Mouse (Mus musculus) lung, postnatal 10 days (tissue): ENCODE measurements around the gene Efcab11.
"Not testable (repeated sequence)": the region's sequence is repeated elsewhere in the genome, so short reads cannot be mapped to it uniquely, and the experiment has no call there.

ENCODE experiments used
- DNase-seq: peaks from one replicate; pipeline ENCODE4 v3.0.0; 2021

Gene Efcab11

GRCm38 (mm10) chr12:99873443-99873842 lies 10.8 kb downstream of the Efcab11 start:
- DNase-seq = no peak

- no peak for DNase-seq
These were observed 15.4 kb downstream of the Efcab11 start for GRCm38 (mm10) chr12:99868821-99869220.

GRCm38 (mm10) chr12:99864613-99865012 lies 19.6 kb downstream of the Efcab11 start:
- DNase-seq = no peak

- no peak for DNase-seq
These were observed 23.3 kb downstream of the Efcab11 start for GRCm38 (mm10) chr12:99860981-99861380.

- DNase-seq = no peak
These were observed 24.7 kb downstream of the Efcab11 start for GRCm38 (mm10) chr12:99859391-99860100.

GRCm38 (mm10) chr12:99858664-99859063 lies 25.6 kb downstream of the Efcab11 start:
- DNase-seq = no peak

GRCm38 (mm10) chr12:99856011-99856410 lies 28.2 kb downstream of the Efcab11 start:
- no peak for DNase-seq

GRCm38 (mm10) chr12:99853323-99854258 lies 30.6 kb downstream of the Efcab11 start:
- DNase-seq = no peak

- DNase-seq = no peak
These were observed 34.2 kb downstream of the Efcab11 start for GRCm38 (mm10) chr12:99849996-99850395.

- DNase-seq = no peak
These were observed 39.3 kb downstream of the Efcab11 start for GRCm38 (mm10) chr12:99844951-99845350.

GRCm38 (mm10) chr12:99838703-99839102 lies 45.5 kb downstream of the Efcab11 start:
- DNase-seq = peak; percentile 36

GRCm38 (mm10) chr12:99838109-99838508 lies 46.1 kb downstream of the Efcab11 start:
- DNase-seq = no peak

- no peak for DNase-seq
These were observed 46.7 kb downstream of the Efcab11 start for GRCm38 (mm10) chr12:99837528-99837927.

GRCm38 (mm10) chr12:99836404-99837131 lies 47.7 kb downstream of the Efcab11 start:
- DNase-seq = peak; percentile 43

- no peak for DNase-seq
These were observed 50.8 kb downstream of the Efcab11 start for GRCm38 (mm10) chr12:99833476-99833875.

- no peak for DNase-seq
These were observed 61.6 kb downstream of the Efcab11 start for GRCm38 (mm10) chr12:99822591-99822990.

GRCm38 (mm10) chr12:99821309-99821934 lies 62.8 kb downstream of the Efcab11 start:
- no peak for DNase-seq

GRCm38 (mm10) chr12:99819186-99819974 lies 64.9 kb downstream of the Efcab11 start:
- no peak for DNase-seq

GRCm38 (mm10) chr12:99818006-99818405 lies 66.2 kb downstream of the Efcab11 start:
- DNase-seq = not testable (repeated sequence)

- no peak for DNase-seq
These were observed 69.0 kb downstream of the Efcab11 start for GRCm38 (mm10) chr12:99815244-99815643.

GRCm38 (mm10) chr12:99807891-99808290 lies 76.3 kb downstream of the Efcab11 start:
- DNase-seq = no peak

- not testable (repeated sequence) for DNase-seq
These were observed 77.5 kb downstream of the Efcab11 start for GRCm38 (mm10) chr12:99806741-99807140.
